Mouse (Mus musculus) heart, postnatal 14 days (tissue): ENCODE results near the gene Galnt18. TPM values are rescaled to one million over a fixed set of nuclear protein-coding genes. Genes with fewer than 3 reads are reported as not detected.

ENCODE experiments used
- DNase-seq, 2 experiments: peaks; one replicate each; pipeline ENCODE4 v3.0.0; 2021 to 2022
- intact Hi-C: fragments of 180-260 bp; cut with DNase I; formaldehyde crosslinking; loops from one replicate; pipeline ENCODE4 v1.15.1; 2025
- total RNA-seq, 2 experiments: library from RNA; stranded (reverse); gene quantifications; 2 replicates each; pipeline ENCODE4 v1.2.3; 2021

Gene Galnt18
- total RNA-seq, 2 experiments from 2014 or later: 16.7 to 16.8 TPM

GRCm38 (mm10) chr7:111658579-111658978 is 121.2 kb downstream of the Galnt18 start:
- intact Hi-C loops: no loop called here
- no peak for DNase-seq

- no peak for DNase-seq
- intact Hi-C loops: no loop called here
Observed at GRCm38 (mm10) chr7:111655002-111655401, 124.8 kb downstream of the Galnt18 start.

- intact Hi-C loops: no loop called here
- DNase-seq: no peak
Observed at GRCm38 (mm10) chr7:111654526-111654925, 125.3 kb downstream of the Galnt18 start.

- intact Hi-C loops: no loop called here
- no peak for DNase-seq
Observed at GRCm38 (mm10) chr7:111644362-111644761, 135.4 kb downstream of the Galnt18 start.

- intact Hi-C loops: no loop called here
- no peak for DNase-seq
Observed at GRCm38 (mm10) chr7:111638899-111639298, 140.9 kb downstream of the Galnt18 start.

- intact Hi-C loops: no loop called here
- DNase-seq: peak in 1 of 2 experiments; percentile 3
Observed at GRCm38 (mm10) chr7:111638465-111638864, 141.3 kb downstream of the Galnt18 start.

GRCm38 (mm10) chr7:111637866-111638448 is 141.8 kb downstream of the Galnt18 start:
- DNase-seq: no peak
- intact Hi-C loops: no loop called here

- intact Hi-C loops: no loop called here
Observed at GRCm38 (mm10) chr7:111636503-111636902, 143.3 kb downstream of the Galnt18 start.

GRCm38 (mm10) chr7:111631265-111631664 is 148.5 kb downstream of the Galnt18 start:
- intact Hi-C loops: no loop called here
- DNase-seq: peak; percentile 19 to 41

More at GRCm38 (mm10) chr7:111636503-111636902, 143.3 kb downstream of the Galnt18 start:
- DNase-seq: no peak

GRCm38 (mm10) chr7:111626232-111626631 is 153.5 kb downstream of the Galnt18 start:
- intact Hi-C loops: no loop called here
- DNase-seq: no peak

GRCm38 (mm10) chr7:111625736-111626135 is 154.0 kb downstream of the Galnt18 start:
- no peak for DNase-seq
- intact Hi-C loops: no loop called here

GRCm38 (mm10) chr7:111616231-111616937 is 163.4 kb downstream of the Galnt18 start:
- peak; percentile 6 to 12 for DNase-seq
- intact Hi-C loops: no loop called here

GRCm38 (mm10) chr7:111614471-111614870 is 165.3 kb downstream of the Galnt18 start:
- no peak for DNase-seq
- intact Hi-C loops: no loop called here

- intact Hi-C loops: no loop called here
- DNase-seq: no peak
Observed at GRCm38 (mm10) chr7:111607476-111607875, 172.3 kb downstream of the Galnt18 start.

- intact Hi-C loops: no loop called here
- no peak for DNase-seq
Observed at GRCm38 (mm10) chr7:111606091-111606490, 173.7 kb downstream of the Galnt18 start.

GRCm38 (mm10) chr7:111605663-111606062 is 174.1 kb downstream of the Galnt18 start:
- no peak for DNase-seq
- intact Hi-C loops: no loop called here

GRCm38 (mm10) chr7:111604578-111605208 is 175.1 kb downstream of the Galnt18 start:
- DNase-seq: no peak
- intact Hi-C loops: no loop called here

GRCm38 (mm10) chr7:111603186-111603585 is 176.6 kb downstream of the Galnt18 start:
- intact Hi-C loops: no loop called here
- DNase-seq: no peak

GRCm38 (mm10) chr7:111601339-111602067 is 178.3 kb downstream of the Galnt18 start:
- intact Hi-C loops: no loop called here
- DNase-seq: no peak

GRCm38 (mm10) chr7:111600756-111601155 is 179.0 kb downstream of the Galnt18 start:
- DNase-seq: no peak
- intact Hi-C loops: no loop called here

GRCm38 (mm10) chr7:111593680-111594079 is 186.1 kb downstream of the Galnt18 start:
- intact Hi-C loops: no loop called here
- DNase-seq: no peak
